Mouse (Mus musculus) cerebellum, adult 2 months (tissue): ENCODE results near the gene Cks1b. TPM values are rescaled to one million over a fixed set of nuclear protein-coding genes. Genes with fewer than 3 reads are reported as not detected.

Source experiments
- DNase-seq, 2 experiments: peaks; one replicate each; pipeline ENCODE4 v3.0.0; 2021
- H3K27ac ChIP-seq: fragments of 200-500 bp; 2 replicates; pipeline ENCODE4 v1.5.1; 2012; ENCODE audit warnings: low read length, control low read depth, inconsistent platforms; ENCODE audit not compliant: insufficient read depth
- H3K27me3 ChIP-seq: fragments of 200-500 bp; 2 replicates; pipeline ENCODE4 v1.6.1; 2012; ENCODE audit warnings: inconsistent platforms, mild to moderate bottlenecking, low read length, moderate library complexity; ENCODE audit not compliant: control insufficient read depth, insufficient read depth
- H3K4me1 ChIP-seq: fragments of 200-500 bp; 2 replicates; pipeline ENCODE4 v1.6.1; 2011; ENCODE audit warnings: low read length; ENCODE audit not compliant: control insufficient read depth, insufficient read depth
- H3K4me3 ChIP-seq: fragments of 200-500 bp; replicated peaks from 2 replicates; pipeline ENCODE3; 2011; ENCODE audit warnings: mild to moderate bottlenecking, low read depth, low read length, control low read depth; ENCODE audit not compliant: insufficient read depth
- CTCF ChIP-seq: fragments of 200-500 bp; IDR thresholded peaks from 2 replicates; pipeline ENCODE4 v1.5.1; 2011; ENCODE audit warnings: low read depth, mild to moderate bottlenecking, control low read depth, low read length, moderate library complexity, borderline replicate concordance; ENCODE audit not compliant: insufficient read depth
- POLR2A ChIP-seq: fragments of 200-500 bp; IDR thresholded peaks from 2 replicates; pipeline ENCODE4 v1.6.1; 2011; ENCODE audit warnings: low read length, control low read depth, borderline replicate concordance; ENCODE audit not compliant: insufficient read depth
- WGBS: fragments of 180-500 bp; shearing (Covaris S2); methylation state at CpG from one replicate; pipeline ENCODE4 v1.1.7; 2018; 5-methylcytosine and 5-hydroxymethylcytosine counted together
- polyA plus RNA-seq: library from polyadenylated mRNA; depleted of rRNA; stranded (reverse); fragments of >200 nt; gene quantifications from 2 replicates; pipeline ENCODE4 v1.2.3, GENCODE M21; 2012

The Cks1b gene
- polyA plus RNA-seq, 1 experiment: 7.0 TPM

- no peak for TF ChIP-seq CTCF
- TF ChIP-seq POLR2A: no peak
- 61% methylated on average over 5 of the region's 5 CpGs for WGBS
- 0 out of 2 replicates have a peak, but pooled peaks cover 2% of the 10 kb centered on the region for H3K4me1 ChIP-seq
- no peaks in the 10 kb centered on the region for H3K27me3 ChIP-seq
- no peak within 1 kb of the TSS for H3K27ac ChIP-seq
- no peak for DNase-seq
- no peak within 1 kb of the TSS for H3K4me3 ChIP-seq
These were observed 15.5 kb downstream of the Cks1b start, which contains the start of gene Lenep for GRCm38 (mm10) chr3:89402693-89403092. Gene Lenep (minus strand): TSS chr3:89402793.

DNA sequence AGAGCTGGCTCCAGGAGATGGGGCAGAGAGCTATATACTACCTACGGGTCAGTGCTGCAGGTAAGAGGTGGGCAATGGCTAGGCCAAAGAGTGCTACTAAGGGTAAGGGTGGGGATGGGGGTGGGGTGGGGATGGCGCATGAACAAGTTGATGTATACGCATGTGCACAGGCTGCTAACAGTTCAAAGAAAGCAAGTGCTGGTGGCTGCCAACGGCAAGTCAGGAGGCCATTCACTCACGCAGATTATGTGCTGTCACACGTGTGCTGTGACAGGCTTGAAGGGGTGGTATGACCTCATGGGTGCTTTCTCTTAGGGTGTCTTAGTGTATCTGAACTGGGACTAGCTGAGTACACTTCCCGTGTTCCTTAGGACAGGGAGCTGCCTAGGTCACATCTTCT lies 16.9 kb downstream of the Cks1b start:
- Histone ChIP-seq H3K4me1 (no peaks in the 10 kb centered on the region), H3K4me3 (no peak overlapping the region), H3K27me3 (no peaks in the 10 kb centered on the region), H3K27ac (no peak overlapping the region)
- WGBS: 86% methylated on average over 7 of the region's 7 CpGs
- no peak for TF ChIP-seq POLR2A
- TF ChIP-seq CTCF: no peak
- DNase-seq: no peak

- Histone ChIP-seq H3K4me3 (no peak overlapping the region), H3K27ac (no peak overlapping the region), H3K4me1 (no peaks in the 10 kb centered on the region), H3K27me3 (no peaks in the 10 kb centered on the region)
- 3% methylated on average over 4 of the region's 4 CpGs for WGBS
- no peak for TF ChIP-seq CTCF
- DNase-seq: no peak
These were observed 21.6 kb downstream of the Cks1b start for GRCm38 (mm10) chr3:89396654-89397005.

DNA sequence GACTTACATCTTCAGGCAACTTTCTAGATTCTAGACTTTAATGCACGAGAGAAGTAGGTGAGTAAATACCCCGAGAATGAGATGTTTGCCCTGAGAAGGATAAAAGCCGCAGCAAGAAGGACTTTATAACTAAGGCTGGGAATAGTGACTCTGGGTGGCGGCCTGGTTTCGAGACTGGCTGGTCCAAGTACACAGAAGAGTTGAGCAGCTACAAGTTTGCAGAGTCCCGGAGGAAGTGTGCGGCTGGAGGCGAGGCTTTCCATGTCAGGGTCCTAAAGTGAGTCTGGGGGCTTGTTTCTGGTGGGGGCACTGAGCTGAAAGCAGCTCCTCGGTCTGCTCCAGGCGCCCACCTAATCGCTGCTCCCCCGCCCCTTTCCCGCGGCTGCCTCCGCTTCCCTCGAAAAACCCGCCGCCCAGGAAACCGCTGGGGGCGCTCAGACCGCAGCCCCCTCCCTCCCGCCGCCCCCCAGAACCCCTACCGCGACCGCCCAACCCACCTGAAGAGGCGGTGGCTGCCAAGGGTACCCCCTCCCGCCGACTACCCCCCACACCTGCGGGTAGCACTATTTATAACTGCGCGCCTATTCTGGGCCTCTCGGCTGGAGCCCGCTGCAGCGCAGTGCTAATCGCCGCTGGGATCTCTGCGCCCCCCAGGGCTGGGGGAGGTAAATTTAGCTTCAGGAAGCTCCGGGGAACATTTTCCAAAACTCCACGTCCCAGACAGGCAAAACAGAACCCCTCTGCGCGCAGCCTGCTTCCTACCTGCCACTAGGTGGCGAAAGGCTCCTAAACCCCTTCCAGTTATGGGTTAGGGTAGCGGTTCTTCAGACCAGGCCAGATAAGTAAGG lies 22.2 kb downstream of the Cks1b start:
- 2% methylated on average over 43 of the region's 44 CpGs for WGBS
- peaks cover 1% of the 10 kb centered on the region; the same call in 1 of the 2 replicates for H3K4me1 ChIP-seq
- no peak overlapping the region for H3K27ac ChIP-seq
- DNase-seq: peak; percentile 74 to 75
- H3K4me3 ChIP-seq: peak overlapping the region; percentile 97
- H3K27me3 ChIP-seq: no peaks in the 10 kb centered on the region
- TF ChIP-seq POLR2A (no peak), CTCF (peak; percentile 83)

DNA sequence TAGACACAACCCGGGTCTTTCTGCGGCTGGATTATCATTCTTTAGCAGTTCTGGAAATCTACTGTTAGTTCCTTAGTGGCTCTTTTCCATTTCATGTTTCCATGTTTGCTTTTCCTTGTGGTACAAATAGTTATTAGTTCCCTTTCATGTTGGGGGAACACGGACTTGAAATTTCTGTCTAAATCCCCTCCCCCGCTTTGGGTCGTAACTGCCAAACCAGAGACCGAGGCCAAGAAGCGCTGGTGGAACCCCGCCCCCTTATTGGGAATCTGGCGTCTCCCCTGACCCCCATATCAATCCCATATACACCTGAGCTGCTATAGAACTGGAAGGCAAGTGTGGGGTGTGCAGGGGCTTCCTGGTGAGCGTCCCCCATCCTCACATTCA lies 22.8 kb downstream of the Cks1b start:
- DNase-seq: peak; percentile 30 to 40
- WGBS: 7% methylated on average over 10 of the region's 10 CpGs
- peaks cover 5% of the 10 kb centered on the region for H3K4me1 ChIP-seq
- TF ChIP-seq POLR2A (no peak), CTCF (no peak)
- H3K27me3 ChIP-seq: no peaks in the 10 kb centered on the region
- peak overlapping the region; percentile 97 for H3K4me3 ChIP-seq
- H3K27ac ChIP-seq: peak overlapping the region; percentile 0; the same call in 1 of the 2 replicates

- Histone ChIP-seq H3K4me3 (peak overlapping the region; percentile 97), H3K27me3 (no peaks in the 10 kb centered on the region), H3K4me1 (peaks cover 8% of the 10 kb centered on the region), H3K27ac (peak overlapping the region; percentile 96)
- peak in 1 of 2 experiments; percentile 90 for DNase-seq
- WGBS: under 1% methylated on average over 10 of the region's 12 CpGs
- TF ChIP-seq CTCF: no peak
- peak; percentile 63; the same call in 1 of the 2 replicates for TF ChIP-seq POLR2A
These were observed 23.3 kb downstream of the Cks1b start for GRCm38 (mm10) chr3:89394894-89395256.

GRCm38 (mm10) chr3:89394006-89394893 lies 23.9 kb downstream of the Cks1b start, which contains the start of gene Zbtb7b:
Gene Zbtb7b (minus strand): TSS chr3:89394776.
- WGBS: under 1% methylated on average over 40 of the region's 42 CpGs
- TF ChIP-seq CTCF: no peak
- TF ChIP-seq POLR2A: peak; percentile 18; the same call in 1 of the 2 replicates
- Histone ChIP-seq H3K27me3 (no peaks in the 10 kb centered on the region), H3K4me1 (peaks cover 9% of the 10 kb centered on the region), H3K27ac (peak within 1 kb of the TSS; percentile 96), H3K4me3 (peak within 1 kb of the TSS; percentile 97)
- DNase-seq: peak; percentile 89 to 91

DNA sequence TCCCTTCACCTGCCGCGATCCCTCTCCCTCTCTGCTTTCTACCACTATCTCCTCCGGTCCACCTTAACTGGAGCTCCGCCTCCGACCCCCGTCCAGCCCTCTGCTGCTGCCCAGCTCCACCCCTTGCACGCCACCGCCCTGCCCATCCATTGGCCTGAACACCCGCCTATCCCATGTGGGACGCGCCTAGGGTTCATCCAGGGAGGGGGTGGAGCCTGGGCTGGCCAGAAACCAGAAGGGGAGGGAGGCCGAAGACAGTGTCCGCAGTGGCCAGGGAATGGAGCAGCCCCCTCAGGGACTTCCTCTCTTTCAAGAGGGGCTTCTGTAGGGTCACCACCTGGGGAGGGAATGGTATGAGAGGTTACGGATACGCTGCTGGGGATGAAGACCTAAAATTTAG lies 24.6 kb downstream of the Cks1b start:
- H3K27ac ChIP-seq: peak overlapping the region; percentile 96
- TF ChIP-seq POLR2A (peak; percentile 83), CTCF (no peak)
- H3K27me3 ChIP-seq: no peaks in the 10 kb centered on the region
- peaks cover 11% of the 10 kb centered on the region for H3K4me1 ChIP-seq
- DNase-seq: peak; percentile 99
- WGBS: under 1% methylated on average over 15 of the region's 15 CpGs
- H3K4me3 ChIP-seq: peak overlapping the region; percentile 97
